Mouse (Mus musculus): ENCODE results near the gene Hnf1a. TPM values are rescaled to one million over a fixed set of nuclear protein-coding genes. Genes with fewer than 3 reads are reported as not detected.

Hnf1a gene
- total RNA-seq, 1 experiment from 2014 or later: not detected

DNA sequence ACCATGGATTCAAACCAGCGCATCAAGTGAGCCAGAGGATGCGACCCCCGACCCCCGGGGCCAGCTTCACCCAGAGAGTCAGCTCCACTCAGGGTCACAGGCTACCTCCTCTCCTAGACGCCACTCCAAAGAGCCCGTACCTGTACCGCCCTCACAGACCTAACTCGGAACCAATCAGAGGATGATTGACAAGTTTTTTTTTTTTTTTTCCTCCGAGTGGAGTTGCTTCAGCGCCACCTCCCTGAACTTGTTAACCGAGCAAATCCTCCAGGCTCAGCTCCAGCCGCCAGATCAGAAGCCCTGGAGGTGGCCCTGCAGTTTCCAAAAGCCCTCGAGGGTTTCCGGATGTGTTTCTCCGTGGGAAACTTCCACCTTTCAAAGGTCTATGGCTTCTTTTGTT, 11.1 kb upstream of the Hnf1a start:
- no peak for ATAC-seq (replicated peaks; ENCODE audit: insufficient number of reproducible peaks, low FRiP score, low TSS enrichment, poor library complexity, severe bottlenecking)

- ATAC-seq (replicated peaks; ENCODE audit: insufficient number of reproducible peaks, low FRiP score, low TSS enrichment, poor library complexity, severe bottlenecking): no peak
Observed at GRCm38 (mm10) chr5:114980122-114980748, 9.3 kb upstream of the Hnf1a start.

GRCm38 (mm10) chr5:114979250-114980121, 8.6 kb upstream of the Hnf1a start:
- ATAC-seq (replicated peaks; ENCODE audit: insufficient number of reproducible peaks, low FRiP score, low TSS enrichment, poor library complexity, severe bottlenecking): peak; percentile 89

DNA sequence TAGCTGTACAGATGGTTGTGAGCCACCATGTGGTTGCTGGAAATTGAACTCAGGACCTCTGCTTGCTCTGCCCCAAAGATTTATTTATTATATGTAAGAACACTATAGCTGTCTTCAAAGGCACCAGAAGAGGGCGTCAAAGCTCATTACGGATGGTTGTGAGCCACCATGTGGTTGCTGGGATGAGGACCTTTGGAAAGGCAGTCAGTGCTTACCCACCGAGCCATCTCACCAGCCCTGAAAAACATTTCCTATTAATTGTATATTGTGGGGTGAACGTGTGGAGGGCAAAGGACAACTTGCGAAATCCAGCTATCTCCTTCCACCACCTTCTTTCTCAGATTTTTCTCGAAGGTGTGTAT, 8.0 kb upstream of the Hnf1a start:
- ATAC-seq (replicated peaks; ENCODE audit: insufficient number of reproducible peaks, low FRiP score, low TSS enrichment, poor library complexity, severe bottlenecking): no peak

DNA sequence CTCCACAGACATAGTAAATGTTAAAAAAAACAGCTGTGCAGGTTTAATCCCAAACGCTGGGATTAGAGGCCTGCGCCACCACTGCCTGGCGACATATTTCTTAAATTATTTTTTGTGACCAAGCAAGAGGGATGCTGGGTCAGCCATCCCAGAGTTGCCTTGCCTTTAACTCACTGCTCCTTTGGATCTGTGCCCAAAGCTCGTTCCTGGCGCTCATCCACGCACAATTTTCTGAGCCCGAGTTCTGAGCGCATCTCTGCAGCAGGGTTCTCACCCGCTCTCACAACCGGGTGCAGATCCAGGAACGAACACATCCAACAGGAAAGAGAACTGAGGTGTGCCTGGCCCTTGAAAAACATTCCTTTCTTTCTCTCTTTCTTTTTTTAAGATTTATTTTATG, 7.6 kb upstream of the Hnf1a start:
- ATAC-seq (replicated peaks; ENCODE audit: insufficient number of reproducible peaks, low FRiP score, low TSS enrichment, poor library complexity, severe bottlenecking): no peak

- ATAC-seq (replicated peaks; ENCODE audit: insufficient number of reproducible peaks, low FRiP score, low TSS enrichment, poor library complexity, severe bottlenecking): no peak
Observed at GRCm38 (mm10) chr5:114976935-114977334, 6.0 kb upstream of the Hnf1a start.

DNA sequence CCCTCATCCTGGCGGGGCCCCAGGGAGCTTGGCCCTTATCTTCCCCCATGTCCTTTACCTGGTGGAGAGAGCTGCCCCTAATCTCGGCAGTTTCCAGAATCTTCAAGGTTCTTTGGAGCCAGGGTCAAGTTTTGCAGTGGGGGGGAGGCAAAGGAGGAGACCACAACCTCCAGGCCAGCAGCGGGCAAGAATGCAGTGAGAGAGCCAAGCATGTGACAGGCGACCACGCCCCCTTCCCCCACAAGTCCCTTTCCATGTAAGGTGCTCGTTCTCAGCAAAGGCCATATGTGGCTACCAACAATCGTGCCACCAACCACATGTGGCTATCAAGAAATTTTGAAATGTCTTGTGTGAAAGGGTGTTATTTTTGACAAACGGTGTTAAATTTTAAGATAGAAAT, 2.2 kb upstream of the Hnf1a start:
- no peak for ATAC-seq (replicated peaks; ENCODE audit: insufficient number of reproducible peaks, low FRiP score, low TSS enrichment, poor library complexity, severe bottlenecking)

- ATAC-seq (replicated peaks; ENCODE audit: insufficient number of reproducible peaks, low FRiP score, low TSS enrichment, poor library complexity, severe bottlenecking): no peak
Observed at GRCm38 (mm10) chr5:114972201-114972600, 1.3 kb upstream of the Hnf1a start.

DNA sequence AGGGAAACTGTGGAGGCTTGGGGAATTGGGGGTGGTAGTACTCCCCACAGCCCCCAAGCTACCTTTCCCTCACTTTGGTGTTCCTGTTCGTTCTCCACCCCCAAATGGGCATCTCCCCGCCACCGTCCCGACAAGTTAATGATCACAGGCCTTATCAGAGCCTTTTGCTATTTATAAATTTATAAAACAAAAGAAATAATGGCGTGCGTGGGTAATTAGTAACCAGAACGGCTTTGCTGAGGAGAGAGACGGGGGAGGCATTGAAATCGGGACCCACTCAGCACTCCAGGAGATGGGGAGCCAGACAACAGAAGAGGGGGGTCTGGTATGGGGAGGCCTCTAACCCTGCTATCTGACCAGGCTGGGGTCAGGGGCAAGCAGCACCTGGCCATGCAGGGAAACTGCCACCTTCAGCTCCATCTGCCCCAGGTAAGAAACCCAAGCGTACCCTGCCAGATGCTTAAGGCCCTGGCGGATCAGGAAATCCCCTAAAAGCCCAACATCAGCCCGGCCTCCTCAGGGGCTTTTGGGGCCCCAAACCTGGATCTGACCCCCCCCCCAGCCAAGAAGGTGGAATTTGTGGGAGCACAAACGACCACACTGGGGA, 1.2 kb downstream of the Hnf1a start:
- no peak for ATAC-seq (replicated peaks; ENCODE audit: insufficient number of reproducible peaks, low FRiP score, low TSS enrichment, poor library complexity, severe bottlenecking)

DNA sequence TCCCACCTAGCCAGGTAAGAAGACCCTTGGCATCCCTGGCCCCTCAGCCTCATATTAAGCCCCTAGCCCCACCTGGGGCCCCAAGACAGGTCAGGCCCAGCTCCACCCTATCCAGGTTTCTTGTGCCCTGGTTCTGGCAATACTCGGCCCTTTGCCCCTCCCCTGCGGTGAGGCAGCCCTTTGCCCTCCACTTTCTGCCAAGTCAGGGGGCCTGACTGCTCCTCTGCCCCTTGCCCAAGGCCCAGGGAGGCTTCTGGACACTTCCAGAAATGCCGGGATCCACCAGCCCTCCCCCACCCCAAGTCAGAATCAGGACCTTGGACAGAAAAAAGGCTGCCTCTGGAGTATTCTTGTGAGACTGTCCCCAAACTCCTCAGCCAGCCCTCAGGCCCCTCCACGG, 1.8 kb downstream of the Hnf1a start:
- no peak for ATAC-seq (replicated peaks; ENCODE audit: insufficient number of reproducible peaks, low FRiP score, low TSS enrichment, poor library complexity, severe bottlenecking)

GRCm38 (mm10) chr5:114968651-114969050, 2.2 kb downstream of the Hnf1a start:
- no peak for ATAC-seq (replicated peaks; ENCODE audit: insufficient number of reproducible peaks, low FRiP score, low TSS enrichment, poor library complexity, severe bottlenecking)

DNA sequence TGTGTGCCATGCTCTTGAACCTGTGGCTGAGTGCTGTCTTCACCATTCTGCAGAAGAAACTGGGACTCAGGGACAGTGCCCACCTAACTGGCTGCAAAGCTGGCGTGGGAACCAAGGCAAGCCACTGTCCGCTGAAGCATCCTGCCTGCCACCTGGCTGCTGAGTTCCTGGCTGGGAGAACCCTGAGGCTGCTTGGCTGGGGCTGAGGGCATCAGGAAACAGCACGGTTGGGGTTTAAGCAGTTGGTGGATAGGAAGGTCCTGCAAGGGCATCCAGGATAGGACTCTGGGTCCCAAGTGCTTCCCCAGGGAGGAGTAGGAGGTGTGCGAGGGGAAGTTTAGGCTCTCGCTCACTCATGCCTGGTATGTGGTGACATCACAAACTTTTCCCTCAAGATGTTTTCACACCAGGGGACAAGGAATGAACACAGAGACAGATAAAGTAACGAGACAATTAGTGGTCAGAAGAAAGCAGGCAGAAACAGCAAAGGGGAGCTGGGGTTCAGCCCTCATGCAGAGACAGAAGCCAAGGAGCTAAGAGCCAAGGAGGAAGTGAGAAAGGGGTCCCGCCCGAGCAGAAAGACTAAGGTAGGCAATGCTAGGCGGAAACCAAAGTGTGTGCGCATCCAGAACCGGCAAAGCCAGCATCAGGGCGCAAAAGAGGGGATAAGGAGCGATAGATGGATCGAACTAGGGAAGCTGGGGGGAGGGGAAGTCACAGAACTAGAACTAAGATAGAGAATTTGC, 3.2 kb downstream of the Hnf1a start:
- ATAC-seq (replicated peaks; ENCODE audit: insufficient number of reproducible peaks, low FRiP score, low TSS enrichment, poor library complexity, severe bottlenecking): no peak

GRCm38 (mm10) chr5:114964967-114965898, 5.7 kb downstream of the Hnf1a start:
- ATAC-seq (replicated peaks; ENCODE audit: insufficient number of reproducible peaks, low FRiP score, low TSS enrichment, poor library complexity, severe bottlenecking): no peak

- ATAC-seq (replicated peaks; ENCODE audit: insufficient number of reproducible peaks, low FRiP score, low TSS enrichment, poor library complexity, severe bottlenecking): no peak
Observed at GRCm38 (mm10) chr5:114964315-114964966, 6.5 kb downstream of the Hnf1a start.

GRCm38 (mm10) chr5:114961590-114962360, 9.1 kb downstream of the Hnf1a start:
- no peak for ATAC-seq (replicated peaks; ENCODE audit: insufficient number of reproducible peaks, low FRiP score, low TSS enrichment, poor library complexity, severe bottlenecking)

DNA sequence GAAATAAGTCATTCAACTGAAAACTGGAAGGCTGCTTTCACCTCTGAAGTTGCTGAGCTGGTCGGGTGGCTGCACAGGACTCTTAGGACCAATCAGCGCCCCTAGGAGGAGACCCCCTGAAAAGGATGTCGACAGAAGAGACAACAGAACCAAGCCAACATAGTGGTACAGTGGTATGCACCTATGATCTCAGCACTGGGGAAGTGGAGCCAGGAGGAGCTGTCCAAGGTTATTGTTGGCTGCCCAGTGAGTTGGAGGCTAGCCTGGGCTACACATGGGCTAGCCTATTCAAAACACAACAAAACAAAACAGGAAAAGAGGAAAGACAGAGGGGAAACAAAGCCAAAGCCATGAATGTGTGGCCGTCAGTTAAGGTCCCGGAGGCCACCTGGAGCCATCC, 12.8 kb downstream of the Hnf1a start:
- no peak for ATAC-seq (replicated peaks; ENCODE audit: insufficient number of reproducible peaks, low FRiP score, low TSS enrichment, poor library complexity, severe bottlenecking)

- ATAC-seq (replicated peaks; ENCODE audit: insufficient number of reproducible peaks, low FRiP score, low TSS enrichment, poor library complexity, severe bottlenecking): no peak
Observed at GRCm38 (mm10) chr5:114953326-114953725, 17.6 kb downstream of the Hnf1a start.

Data from monocyte, adult 5-6 weeks (primary cell).